Mouse (Mus musculus) right cerebral cortex, postnatal 25 days (tissue): Measurements from ENCODE around the gene Zkscan14.

Experiments
- DNase-seq: peaks from one replicate; pipeline ENCODE4 v3.0.0; 2022

The Zkscan14 gene

GRCm38 (mm10) chr5:145200387-145200786 lies 1.3 kb downstream of the Zkscan14 start:
- no peak for DNase-seq

DNA sequence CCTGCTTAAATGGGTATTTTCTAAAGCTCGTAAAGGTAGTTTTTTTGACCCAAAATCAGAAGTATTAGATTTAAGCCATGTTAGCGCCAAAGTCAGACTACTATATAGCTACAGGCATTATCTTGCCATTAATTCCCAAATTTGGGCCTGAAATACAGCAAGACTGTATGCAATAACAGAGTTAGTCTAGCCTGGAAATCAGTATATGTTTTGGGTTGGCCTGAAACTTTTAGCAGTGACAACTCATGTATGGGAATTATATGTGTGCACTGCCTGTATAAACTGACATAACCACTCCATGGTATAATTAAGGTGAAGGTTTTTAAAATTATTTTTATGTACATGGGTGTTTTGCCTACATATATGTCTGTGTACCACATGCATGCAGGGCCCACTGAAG lies 9.7 kb downstream of the Zkscan14 start, which contains the start of gene Atp5j2:
Gene Atp5j2 (minus strand): TSS at position 101 of the 400 bp plus-strand sequence.
- no peak for DNase-seq

GRCm38 (mm10) chr5:145190875-145191798 lies 10.5 kb downstream of the Zkscan14 start:
- peak; percentile 92 for DNase-seq

- DNase-seq: no peak
These were observed 11.3 kb downstream of the Zkscan14 start for GRCm38 (mm10) chr5:145190373-145190772.

GRCm38 (mm10) chr5:145189416-145189815 lies 12.3 kb downstream of the Zkscan14 start:
- DNase-seq: no peak

GRCm38 (mm10) chr5:145185244-145185643 lies 16.4 kb downstream of the Zkscan14 start:
- DNase-seq: no peak

DNA sequence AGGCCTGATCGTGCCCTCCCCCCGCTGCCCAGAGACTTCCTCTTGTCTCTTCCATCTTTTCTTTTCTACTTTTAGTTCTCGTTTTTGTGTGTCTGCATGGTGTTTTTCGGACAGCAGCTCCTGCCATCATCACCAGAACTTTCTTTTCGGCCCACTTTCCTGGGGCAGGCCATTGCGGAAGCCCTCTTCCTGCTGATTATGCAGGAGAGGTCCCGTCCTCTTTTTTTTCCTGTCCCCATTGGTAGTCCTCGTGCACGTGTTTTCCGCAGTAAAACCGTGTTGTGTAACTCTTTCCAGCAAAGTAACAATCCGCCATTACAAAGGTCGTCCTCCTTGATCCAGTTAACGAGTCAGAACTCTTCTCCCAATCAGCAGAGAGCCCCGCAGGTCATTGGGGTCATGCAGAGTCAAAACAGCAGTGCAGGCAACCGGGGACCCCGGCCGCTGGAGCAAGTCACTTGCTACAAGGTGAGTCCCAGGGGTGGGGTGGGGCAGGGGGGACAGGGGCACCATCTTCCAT lies 23.1 kb downstream of the Zkscan14 start:
- DNase-seq: no peak

- DNase-seq: no peak
These were observed 34.4 kb downstream of the Zkscan14 start for GRCm38 (mm10) chr5:145167306-145167661.

GRCm38 (mm10) chr5:145166536-145167305 lies 34.9 kb downstream of the Zkscan14 start, which contains the start of the genes Ptcd1 and Cpsf4:
Gene Ptcd1 (minus strand): TSS chr5:145167108.
Gene Cpsf4 (plus strand): TSS chr5:145167213.
- peak; percentile 97 for DNase-seq

DNA sequence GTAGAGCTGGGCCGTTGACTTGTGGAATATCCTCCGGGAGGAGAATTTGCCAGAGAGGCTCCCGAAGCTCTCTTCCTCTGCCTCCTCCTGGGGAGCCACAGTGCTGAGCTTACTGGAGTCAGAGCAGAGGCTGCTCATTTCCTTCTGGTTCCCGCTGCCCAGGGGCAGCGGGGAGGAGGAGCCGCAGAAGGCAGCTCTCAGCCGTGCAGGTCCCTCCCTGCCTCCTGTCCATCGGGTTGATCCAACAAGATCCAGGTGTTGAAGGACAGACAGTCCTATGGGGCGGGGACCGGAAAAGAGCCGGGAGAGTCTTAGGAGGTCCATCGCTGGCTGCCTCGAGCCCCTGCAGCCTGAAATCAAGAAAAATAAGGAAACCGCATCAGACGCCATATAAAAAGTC lies 36.5 kb downstream of the Zkscan14 start:
- DNase-seq: no peak

- DNase-seq: no peak
These were observed 37.0 kb downstream of the Zkscan14 start for GRCm38 (mm10) chr5:145164710-145165109.

DNA sequence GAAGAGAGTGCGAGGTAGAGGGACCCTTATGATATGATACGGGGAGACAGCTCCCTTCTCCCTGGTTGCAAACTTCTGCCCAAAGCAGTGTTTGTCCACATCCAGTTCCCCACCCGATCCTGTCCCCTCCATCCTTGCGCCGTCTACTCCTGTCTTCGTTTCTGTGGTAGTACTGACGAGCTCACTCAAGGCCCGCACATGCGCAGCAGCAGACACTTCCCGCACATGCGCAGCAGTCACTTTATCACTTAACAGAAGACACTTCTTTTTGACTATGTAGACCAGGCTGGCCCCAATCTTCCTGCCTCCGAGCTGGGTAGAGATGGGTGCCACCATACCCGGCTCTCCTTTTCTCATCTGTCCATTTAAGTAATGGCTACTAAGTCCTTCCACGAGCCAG lies 40.3 kb downstream of the Zkscan14 start:
- DNase-seq: no peak

DNA sequence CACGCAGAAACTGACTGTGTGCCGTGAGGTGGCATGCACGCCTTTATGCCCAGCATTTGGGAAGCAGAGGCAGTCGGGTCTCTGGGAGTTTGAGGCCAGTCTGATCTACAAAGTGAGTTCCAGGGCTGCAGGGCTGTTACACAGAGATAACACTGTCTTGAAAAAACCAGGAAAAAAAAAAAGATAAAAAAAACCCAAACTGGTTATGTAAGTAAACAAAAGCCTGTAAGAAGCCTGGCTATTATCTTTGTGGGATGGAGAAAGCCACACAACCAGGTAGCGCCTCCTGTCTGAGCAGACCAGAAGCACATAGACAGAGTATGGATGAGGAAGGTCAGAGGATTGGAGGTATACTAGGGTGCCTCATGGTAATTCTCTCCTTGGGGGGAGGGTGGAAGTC lies 49.0 kb downstream of the Zkscan14 start:
- DNase-seq: no peak

DNA sequence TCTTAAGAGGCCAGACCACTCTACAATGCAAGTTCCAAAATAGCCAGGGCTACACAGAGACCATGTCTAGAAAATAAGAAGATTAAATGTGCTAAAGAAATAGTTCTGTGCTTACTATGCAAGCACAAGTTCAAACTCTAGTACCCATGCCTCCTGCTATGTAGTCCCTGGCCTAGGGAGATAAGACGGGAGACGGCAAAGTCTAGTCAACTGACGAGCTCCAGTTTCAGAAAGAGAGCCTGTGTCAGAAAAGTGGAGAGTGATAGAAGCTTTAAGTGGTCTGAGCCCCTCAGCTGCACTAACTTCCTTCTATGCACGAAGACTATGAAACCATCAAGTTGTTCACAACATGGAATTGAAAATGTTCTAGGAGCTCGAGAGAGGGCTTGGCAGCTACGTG lies 52.4 kb downstream of the Zkscan14 start:
- DNase-seq: no peak

- DNase-seq: no peak
These were observed 53.9 kb downstream of the Zkscan14 start for GRCm38 (mm10) chr5:145147748-145148147.
